Mouse (Mus musculus): ENCODE results near the gene Dnm1l.

GRCm38 (mm10) chr16:16303888-16304287, 54.9 kb downstream of the Dnm1l start:
- TF ChIP-seq CTCF (IDR thresholded peaks at IDR 0.05; ENCODE audit: low read depth) (peak; percentile 60), EP300 (optimal IDR thresholded peaks at IDR 0.05) (no peak)

Data from stomach, postnatal 0 days (tissue).